Mouse (Mus musculus) lung, postnatal 36 days (tissue): ENCODE data around the gene Maml3.
A peak's percentile ranks its signal among the peaks of the same experiment; 100 is the strongest.

ENCODE experiments used
- DNase-seq: peaks from one replicate; pipeline ENCODE4 v3.0.0; 2022; ENCODE audit warnings: mixed read lengths

Gene Maml3

DNA sequence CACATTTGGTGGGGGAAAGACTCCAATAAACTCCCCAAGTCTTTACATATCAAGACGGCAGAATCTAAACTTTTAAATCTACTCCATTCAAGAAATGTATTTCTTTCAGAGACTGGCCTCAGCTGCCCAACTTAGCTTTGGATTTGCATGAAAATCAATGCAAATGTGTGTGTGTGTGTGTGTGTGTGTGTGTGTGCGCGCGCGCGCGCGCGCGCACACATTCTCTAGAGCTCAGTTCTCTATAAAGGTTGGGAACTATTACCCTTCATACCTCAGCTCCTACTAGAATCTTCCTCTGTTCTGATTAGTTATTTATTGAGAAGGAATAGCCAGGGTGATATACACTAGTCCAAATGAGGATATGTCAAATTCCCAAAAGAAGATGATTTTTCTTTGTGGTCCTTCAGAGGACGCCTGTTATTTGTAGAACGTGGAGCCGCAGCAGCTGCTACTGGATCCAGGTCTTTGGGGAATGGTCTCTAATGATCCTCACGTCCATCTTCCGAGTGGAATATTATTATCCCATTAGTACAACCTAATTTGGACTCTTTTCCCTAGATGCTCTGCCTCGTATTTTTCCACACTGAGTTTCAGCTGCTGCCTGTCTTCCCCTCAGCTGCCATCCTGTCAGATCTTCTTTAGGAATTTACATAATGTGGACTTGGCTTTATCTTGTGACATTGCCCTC, 372.8 kb downstream of the Maml3 start:
- DNase-seq, result no peak

- no peak for DNase-seq
Measured at GRCm38 (mm10) chr3:51730662-51731061, 374.2 kb downstream of the Maml3 start.

- no peak for DNase-seq
Measured at GRCm38 (mm10) chr3:51729109-51729918, 375.6 kb downstream of the Maml3 start.

DNA sequence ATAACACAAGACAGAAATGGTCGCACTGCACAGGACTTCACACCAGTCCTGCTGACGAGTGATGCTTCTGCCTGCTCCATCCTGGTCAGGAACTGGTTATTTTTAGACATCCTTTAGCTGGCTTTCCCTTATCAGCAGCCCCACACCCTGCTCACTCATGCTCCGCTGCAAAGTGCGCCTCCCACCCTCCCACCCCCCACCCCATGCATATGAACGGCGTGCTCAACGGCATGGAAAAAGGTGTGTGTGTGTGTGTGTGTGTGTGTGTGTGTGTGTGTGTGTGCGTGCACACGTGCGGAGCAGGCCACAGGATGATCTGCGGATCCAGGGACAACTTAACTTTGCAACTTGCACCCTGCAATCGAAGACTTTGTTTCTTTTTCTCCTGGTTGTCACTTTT, 376.4 kb downstream of the Maml3 start:
- DNase-seq, result no peak

DNA sequence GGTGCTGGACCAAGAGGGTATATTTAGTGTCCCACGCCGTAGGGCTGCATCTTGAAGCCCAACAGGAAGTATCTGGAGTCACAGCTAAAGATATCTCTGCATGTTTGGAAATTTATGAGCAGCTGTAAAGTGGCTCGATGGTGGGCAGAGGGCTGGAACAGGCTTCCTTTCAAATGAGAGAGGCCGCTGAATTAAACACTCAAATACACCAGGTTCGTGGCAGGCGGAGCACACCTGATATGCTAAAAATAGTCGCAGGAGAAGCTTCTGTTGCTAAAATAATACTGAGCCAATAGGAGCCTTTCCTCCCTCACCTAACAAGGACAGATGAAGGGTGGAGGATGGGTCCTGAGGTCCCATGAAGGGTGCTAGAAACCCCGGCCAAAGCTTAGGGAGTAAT, 376.9 kb downstream of the Maml3 start:
- peak; percentile 14 for DNase-seq

DNA sequence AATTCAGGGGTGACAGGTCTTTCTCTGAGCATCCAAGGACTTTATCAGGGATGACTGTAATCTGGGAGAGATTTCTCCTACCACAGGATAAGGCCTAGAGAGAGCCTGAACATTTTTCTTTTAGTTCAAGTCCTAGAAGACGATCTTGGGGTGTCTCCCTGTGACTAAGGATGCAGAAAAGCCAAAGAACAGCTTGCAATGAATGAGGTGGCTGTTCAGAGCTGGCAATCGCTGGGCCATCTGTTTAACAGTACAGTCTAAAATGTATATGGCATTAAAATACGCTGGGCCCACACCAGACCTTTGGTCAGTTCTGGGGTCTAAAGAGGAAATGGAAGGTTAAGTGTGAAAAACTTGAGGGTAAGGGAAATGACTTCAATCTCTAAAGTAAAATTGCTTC, 377.4 kb downstream of the Maml3 start:
- no peak for DNase-seq

DNA sequence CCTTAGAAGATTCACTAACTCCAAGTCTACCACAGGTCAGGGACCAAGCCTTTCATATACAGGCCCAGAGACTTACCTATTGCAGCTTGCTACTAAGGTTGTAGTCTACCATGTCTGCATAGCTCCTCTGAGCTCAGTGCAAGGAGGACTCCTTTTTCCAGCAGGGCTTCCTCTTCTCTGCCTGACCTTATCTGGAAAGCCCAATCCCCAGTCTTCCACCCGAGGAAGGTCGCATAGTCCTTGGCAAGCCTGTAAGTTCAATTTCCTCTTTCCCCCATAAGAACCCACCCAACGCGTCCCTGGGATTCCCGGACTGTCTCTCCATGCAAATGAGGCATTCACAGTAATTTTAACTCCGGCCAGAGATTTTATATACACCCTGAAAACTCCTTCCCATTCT, 378.6 kb downstream of the Maml3 start:
- DNase-seq, result no peak

DNA sequence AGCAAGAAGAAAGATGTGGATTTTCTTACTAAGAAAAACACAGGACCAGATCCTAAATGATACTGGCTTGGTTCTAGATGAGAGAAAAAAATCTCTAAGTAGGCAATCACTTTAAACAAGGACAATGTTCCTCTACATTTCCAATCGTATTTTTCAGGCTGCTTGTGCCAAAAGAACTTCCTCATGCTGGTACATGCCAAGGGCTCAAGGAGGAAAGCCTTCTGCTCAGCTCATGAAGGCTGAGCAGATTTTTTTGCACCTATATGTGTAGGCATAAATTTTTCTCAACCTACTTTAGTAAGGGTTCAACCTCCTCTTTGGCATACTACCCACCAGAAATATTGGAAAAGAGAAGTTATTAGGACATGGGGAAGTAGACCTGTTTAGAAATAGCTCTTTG, 384.9 kb downstream of the Maml3 start:
- DNase-seq, result no peak

DNA sequence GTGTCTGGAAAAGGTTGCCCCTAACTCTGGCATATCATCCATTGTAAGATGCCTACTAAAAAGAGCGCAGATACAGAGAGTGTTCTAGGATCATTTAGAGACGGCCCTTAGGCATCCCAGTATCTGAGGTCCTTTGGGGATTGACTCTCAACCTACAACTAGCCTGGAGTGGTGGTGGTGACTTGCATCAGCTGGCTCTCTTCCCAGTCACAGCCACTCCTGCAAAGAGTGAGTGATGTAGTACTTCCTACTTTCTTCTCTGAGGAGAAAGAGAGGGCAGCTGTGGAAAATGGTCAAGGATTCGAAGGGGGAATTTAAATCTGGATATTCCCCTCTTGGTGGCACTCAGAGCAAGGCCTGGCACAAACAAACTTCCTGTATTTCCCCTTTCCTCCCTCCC, 385.5 kb downstream of the Maml3 start:
- DNase-seq, result peak; percentile 76

GRCm38 (mm10) chr3:51717909-51718308, 387.0 kb downstream of the Maml3 start:
- DNase-seq, result peak; percentile 10

DNA sequence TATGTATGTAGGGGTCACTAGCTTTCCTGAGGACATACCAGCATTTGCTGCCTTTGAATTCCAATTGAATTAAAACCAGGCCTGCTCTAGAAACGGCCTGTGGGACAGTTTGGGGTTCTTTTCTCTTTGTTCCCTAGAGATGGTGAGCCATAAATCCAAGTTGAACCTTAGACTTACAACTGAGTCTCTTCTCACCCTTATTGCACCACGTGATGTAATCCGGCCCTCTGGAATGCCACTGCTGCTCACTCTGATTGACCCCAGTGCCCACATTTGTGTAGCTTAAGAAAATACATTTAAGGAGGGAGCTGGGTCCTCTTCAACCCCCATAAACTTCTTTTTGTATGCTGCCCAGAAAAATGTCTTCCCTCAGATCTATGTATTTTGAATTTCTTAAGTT, 387.4 kb downstream of the Maml3 start:
- no peak for DNase-seq

GRCm38 (mm10) chr3:51714469-51714868, 390.4 kb downstream of the Maml3 start:
- no peak for DNase-seq

DNA sequence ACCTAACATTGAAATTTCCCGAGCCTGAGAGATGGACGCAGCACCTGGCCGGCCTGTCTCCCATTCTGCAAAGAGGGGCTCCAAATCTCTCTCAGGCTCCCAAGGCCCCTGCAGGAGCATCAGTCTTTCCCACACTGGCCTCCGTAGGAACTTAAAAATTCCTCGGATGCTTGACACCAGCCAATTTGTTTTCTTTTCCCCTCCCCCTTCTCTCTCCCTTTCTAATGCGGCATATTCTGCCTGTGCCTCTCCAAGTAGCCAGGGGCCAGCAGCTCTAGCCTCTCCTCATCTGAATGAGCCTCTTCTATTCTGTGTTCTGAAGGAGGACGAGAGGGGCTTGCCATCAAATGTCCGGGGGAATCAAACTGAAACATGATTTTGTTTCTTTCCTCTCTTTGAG, 391.6 kb downstream of the Maml3 start:
- peak; percentile 6 for DNase-seq

- DNase-seq, result no peak
Measured at GRCm38 (mm10) chr3:51712382-51712781, 392.5 kb downstream of the Maml3 start.

DNA sequence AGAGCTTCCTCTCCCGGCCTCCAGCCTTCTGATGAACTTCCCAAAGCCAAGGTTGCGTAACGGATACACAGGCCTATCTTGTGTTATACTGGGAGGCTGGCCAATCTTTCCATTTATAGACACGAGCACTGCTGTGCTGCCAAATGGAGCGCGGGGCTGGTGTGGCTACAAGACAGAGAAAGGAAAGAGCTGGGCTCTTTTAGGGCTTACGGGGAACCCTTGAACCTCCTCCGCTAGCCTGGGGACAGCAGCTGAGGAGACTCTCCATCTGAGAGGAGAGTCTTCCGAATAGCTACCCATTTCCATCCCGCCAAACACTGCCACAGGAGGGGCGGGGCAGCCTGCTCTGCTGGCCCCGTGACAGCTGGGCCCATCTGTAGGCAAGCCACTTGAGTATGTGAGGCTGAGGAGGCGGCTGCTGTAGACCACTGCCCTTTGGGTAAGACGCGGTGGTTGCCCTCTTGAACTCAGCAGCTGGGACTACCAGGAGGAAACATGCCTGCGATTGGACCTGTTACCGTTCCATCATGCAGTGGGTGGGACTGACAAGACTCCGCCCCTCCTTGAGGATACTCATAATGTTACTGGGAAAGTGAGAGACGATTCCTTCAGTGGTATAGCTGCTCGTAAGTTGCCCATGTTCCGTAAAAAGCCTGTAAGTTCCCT, 396.0 kb downstream of the Maml3 start:
- DNase-seq, result peak; percentile 96

DNA sequence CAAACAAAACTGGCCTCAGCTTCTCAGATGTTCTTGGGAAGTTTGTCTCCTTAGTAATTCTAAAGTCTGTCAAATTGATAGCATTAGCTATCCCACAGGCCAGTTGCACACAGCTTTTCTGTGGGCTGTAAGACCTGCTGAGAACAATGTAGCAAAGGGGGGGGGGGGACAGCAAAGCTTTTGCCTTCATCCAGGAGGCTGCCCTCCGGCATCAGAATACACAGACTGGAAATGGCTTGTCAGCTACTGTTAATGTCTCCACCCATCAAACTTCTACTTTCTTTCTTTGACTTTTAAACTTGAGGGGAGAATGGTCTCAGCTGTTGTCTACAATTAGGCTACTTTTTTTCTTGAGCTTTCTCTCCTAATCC, 396.5 kb downstream of the Maml3 start:
- DNase-seq, result no peak

- DNase-seq, result no peak
Measured at GRCm38 (mm10) chr3:51705220-51705619, 399.7 kb downstream of the Maml3 start.

- no peak for DNase-seq
Measured at GRCm38 (mm10) chr3:51703478-51703877, 401.4 kb downstream of the Maml3 start.

DNA sequence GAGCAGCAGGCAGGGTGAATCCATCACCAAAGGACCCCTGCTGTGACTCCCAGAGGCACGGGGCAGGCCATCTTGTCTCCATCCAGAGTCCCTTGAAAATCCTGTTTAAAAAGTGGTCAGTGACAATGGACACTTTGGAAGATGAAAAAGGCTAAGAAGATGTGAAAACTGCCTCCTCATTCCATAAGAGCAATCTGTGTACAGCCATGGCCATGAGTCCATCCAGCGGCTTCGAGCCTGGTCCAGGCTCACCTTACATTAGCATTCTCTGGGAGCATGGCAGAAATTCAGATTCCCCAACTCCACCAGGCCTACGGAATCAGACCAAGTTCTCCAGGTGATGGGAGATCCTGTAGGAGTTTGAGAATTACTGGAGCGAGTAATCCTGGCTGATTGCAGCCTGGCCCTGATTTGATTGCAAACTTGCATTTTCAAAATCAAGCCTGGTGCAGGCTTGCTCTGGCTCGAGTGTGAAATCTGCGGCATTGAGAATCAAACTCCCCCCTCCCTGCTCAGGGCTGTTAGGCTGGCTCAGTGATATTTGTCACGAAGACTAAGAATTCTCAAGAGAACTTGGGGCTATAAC, 402.1 kb downstream of the Maml3 start:
- no peak for DNase-seq

- no peak for DNase-seq
Measured at GRCm38 (mm10) chr3:51701950-51702349, 402.9 kb downstream of the Maml3 start.

DNA sequence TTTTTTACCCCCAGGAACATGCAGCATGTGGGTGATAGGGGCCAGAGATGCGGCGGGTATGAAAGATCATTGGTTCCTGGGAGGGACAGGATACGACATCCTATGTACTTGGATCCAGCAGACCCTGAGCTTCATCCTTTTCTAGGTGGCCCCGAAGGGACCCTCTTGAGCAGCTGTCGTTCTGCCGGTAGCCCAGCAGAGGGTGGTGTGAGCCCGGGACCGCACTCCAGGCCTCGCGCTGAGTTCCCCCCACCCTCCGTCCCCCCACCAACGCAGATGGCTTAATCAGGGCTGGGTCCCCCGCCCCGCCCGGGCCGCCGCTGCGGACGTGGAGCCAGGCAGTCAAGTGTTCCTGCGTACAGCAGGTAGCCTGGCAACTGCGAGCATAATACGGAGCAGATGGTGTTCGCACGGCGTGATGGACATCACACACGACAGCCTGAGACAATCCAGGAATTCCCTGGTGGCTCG, 403.6 kb downstream of the Maml3 start:
- DNase-seq, result peak; percentile 73

DNA sequence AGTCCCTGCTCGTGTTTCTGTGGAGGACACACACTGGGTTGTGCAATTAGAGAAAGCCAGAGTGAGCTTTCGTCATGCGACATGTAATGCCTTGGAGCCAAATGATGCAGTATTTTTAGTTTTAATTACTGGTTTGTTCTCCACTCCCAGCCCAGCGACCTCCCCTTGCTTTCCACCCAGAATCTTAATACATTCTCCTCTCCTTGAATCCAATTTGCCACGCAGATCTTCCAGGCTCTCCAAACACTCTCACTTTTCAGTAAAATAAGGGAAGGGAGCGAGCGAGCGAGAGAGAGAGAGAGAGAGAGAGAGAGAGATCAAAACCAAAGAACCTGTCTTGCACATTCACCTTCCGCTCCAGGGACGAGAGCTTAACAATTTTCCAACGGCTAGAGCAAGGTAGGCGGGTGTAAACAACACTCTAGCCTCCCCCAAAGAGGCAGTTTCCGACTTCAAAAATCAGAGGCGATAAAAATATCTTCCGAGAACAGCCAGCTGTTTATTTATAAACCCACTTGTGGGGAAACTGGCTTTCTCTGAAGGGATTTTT, 404.1 kb downstream of the Maml3 start:
- DNase-seq, result peak; percentile 41

DNA sequence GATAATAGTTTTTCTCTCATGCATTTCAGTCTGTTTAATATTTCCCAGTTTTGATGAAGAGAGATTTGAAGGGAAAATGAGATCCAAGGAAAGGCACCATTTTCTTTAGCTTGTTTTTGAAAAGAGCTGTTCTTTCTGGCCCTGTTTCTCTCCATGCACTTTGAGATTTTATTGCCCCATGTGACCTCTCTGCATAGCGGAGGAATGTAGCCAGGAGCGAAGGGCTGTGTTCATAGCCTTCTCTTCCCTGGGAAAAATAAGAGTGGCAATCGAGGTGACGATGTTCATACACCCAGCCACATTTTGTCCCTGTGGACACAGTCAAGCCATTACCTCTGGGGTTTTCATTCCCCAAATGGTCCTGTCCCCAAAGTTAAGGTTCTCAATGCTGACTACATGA, 404.8 kb downstream of the Maml3 start:
- no peak for DNase-seq
